Mouse (Mus musculus) lung, postnatal 4 days (tissue): ENCODE results near the gene Il4ra.

Source experiments
- DNase-seq, 2 experiments: peaks; one replicate each; pipeline ENCODE4 v3.0.0; 2021

Il4ra gene

DNA sequence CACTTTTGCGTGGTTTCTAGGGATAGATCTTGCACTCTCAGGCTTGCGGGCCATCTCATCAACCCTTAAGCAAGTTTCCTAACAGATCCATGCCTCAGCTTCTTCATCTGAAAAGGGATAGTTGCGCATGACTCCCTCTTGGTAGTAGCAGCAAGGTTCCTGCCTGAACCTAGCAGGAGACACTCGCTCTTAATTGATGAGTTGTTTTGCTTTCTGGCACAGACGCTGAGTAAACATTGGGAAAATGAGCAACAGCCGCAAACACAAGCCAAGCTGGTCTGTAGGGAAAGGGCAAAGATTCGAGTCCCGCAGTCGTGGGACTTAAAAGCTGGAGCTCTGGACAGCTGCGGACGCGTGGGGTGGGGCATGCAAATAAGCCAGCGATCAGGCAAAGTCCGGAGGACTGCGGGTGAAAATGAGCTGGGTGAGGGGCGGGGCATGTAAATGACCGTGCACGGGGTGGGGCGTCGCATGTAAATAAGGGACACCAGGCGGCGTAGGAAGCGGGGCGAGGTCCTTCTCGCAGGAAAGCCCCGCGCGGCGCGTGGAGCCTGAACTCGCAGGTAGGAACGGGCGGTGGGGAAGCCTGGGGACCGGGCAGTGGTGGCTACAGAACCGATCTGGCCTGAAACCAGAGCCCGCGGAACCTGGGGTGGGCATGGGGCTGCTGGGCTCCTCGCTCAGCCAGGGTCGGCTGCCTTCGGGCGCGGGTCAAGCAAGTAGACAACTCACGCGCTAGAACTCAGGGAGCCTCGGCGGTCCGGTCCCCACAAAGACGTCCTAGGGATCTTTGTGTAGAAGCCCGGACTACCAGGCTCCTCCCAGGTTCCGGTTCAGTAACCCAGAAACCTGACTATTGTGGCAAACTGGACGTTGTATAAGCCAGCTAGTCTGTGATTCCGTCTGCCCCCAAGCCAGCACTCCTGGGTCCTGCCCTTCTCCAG, at the start of gene Il4ra:
Gene Il4ra, plus strand, starts transcription at position 355 of the 944 bp plus-strand sequence.
- DNase-seq, result peak; percentile 93 to 94

DNA sequence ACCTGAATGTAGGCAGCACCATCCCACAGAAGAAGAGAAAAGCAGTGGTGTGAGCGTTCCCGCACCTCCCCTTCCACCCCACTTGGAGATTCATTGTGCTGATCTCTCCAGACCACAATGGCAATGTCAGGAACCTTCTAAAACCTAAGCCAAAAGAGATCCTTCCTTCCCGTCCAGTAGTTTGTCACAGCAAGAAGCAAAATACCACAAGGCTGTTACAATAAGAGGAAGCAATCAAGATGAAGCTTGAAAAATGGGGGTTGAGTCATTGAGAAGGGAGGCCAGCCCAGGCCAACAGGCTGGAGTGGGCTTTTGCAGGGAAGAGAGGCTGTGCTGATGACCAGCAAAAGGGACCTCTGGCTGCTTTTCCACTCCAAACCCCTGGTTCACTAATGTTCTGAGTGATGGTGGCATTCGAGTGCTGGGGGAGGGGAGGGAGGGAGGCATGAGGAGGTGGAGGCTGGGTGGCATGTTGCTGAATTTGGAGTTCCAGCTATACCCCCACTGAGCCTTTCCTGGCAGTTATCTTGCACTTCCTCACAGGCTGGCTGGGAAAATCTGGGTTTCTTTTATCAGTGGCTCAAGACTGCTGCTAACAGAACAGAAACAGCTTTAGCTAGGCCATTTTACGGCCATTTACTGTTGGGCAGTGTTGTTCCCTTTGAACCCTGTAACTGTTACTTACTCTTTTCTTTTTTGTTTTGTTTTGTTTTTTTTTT, 48.4 kb upstream of the Il4ra start:
- no peak for DNase-seq

DNA sequence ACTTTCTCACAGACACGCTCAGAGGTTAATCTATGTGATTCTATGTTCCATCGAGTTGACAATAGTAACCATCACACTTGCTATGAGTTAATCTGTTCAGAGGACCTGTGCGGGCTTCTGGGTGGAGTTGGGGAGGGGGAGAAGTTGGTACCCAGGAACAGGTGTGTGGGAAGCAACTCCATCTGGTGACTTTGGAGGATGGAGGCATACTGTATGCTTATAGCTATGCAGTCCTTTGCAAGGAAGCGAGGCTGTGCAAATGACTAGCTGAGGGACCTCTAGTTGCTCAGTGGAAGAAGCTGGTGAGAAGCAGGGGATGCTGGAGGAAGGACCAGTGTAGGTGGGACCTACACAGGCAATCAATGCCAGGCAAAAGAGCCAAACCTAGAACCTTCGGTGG, 47.3 kb upstream of the Il4ra start:
- no peak for DNase-seq

DNA sequence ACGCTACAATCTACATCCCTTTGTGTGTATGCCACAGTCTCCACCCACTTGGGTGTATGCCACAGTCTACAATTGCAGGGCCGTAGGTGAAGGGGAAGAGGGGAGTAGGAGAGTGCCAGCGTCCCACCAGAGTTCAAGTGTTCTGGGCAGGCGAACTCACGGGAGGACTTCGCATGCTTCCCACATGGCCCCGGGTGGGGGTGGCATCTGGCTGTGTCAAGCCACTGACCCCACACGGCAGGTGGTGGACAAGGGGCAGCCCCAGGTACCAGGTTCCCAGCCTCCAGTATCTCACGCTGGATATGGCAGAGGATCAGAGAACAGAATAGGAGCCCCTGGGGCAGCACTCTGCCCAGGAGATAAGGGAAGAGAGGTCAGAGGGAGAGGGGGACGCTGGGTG, 46.4 kb upstream of the Il4ra start:
- no peak for DNase-seq

DNA sequence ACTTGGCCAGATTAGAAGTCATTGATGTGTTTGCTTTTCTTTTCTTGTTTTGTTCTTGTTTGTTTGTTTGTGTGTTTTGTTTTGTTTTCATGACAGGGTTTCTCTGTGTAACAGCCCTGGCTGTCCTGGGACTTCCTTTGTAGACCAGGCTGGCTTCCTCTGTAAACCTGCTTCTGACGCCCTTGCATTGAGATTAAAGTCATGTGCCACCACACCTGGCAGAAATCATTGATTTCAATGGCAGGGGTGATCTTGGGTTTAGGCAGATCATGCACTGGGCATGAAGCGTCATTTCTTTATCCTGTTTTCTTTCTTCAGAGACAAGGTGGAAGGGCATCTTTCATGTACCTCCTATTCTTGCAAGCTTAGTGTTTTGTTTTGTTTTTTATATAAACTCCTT, 44.6 kb upstream of the Il4ra start:
- no peak for DNase-seq

DNA sequence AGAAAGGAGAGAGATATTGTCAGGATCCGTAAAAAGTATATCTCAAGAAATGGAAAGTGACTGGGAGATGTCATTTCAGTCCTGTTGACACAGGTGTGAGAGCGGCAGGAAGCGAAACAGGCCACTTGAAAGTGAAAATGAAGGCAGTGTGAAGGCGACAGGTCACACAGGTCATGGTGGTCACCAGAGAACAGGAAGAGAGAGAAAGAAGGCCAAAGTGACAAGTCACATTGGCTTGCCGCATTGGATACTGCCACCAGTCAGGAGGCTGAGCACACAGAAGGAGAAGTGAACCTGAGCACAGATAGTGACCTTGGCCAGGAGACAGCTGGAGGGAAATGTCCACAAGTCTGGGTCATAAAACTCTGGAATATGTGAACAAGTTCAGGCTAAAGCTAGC, 40.5 kb upstream of the Il4ra start:
- no peak for DNase-seq

DNA sequence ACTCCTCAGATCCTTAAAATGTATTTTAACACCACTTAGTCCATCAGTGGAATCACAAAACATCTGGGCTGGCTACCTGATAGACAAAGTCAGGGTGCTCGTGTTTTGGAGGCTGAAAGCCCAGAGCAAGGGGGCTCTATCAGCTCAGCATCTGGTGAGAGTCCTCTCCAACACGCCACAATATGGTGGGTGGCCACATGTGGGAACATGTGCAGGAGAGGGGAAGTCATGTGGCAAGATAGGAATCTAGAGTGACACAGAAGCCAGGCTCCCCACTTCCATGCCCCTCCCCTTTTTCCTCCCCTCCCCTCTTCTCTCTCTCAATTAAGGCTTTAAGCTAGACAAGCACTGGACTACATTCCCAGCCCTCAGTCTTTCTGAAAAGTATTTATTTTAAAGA, 40.1 kb upstream of the Il4ra start:
- no peak for DNase-seq

DNA sequence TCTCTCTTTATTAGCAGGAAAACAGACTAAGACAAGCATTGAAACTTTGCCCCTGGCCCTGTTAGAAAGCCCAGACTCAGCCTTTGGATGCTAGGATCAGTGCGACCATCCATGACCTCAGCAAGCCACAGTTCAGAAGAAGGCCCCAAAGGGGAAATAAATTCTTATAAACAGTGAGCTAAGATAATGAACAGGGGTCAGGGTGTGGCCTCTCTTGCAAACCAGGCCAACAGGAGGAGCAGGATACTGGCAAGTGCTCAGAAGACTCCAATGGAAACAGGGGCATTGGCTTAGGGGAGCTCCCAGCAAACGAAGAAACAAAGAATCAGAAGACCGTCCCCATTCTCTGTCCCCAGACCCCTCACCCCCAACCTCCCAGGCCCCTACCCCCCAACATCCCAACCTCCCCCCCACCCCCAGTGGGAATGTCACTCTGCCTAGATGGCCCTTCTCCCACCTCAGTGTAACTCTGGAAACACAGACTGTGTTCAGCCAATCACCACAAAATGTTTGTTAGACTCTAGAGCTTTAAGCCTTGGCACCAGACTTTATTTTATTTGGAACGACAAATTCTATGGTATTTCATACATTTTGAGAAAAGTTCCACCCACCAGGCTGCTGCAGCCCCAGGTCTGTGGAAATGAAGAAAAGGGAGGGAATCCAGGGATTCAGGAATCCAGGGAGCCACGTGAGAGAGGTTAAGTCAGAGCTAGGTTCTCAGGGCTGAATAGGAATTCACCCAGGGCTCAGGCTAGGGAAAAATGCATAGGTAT, 36.7 kb upstream of the Il4ra start:
- peak in 1 of 2 experiments; percentile 37 for DNase-seq

DNA sequence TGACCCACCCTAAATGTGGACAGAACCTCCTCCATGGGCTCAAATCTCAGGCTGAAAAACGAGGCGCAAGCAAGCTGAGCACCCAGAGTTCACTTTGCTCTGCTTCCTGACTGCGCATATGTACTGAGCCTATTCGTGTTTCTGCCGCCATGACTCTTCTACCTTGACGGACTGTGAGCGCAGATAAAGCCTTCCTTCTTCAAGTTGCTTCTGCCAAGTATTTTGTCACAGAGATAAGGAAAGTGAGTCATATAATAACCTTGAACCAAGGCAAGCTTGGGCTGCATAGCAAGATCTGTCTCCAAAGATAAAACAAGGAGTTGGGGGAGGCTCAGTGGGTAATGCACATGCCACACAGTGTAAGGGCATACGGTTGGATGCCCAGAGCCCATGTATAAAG, 35.2 kb upstream of the Il4ra start:
- DNase-seq, result no peak

DNA sequence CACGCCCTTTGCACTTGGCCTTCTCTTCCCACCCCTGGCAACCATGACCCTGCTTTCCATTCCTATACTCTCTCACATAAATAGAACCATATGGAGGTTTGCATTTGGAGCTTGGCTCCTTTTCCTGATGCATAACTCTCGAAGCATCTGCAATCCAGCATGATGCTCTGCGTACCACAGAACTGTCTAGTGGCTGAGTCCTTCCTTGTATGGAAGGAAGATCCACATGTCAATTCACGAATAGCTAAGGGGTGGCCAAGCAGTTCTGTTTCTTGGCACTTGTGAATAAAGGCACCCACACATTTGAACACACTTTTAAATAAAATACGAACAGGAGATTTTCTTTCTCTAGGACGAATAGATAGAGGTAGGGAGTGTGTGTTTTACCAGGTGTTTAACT, 34.5 kb upstream of the Il4ra start:
- no peak for DNase-seq

DNA sequence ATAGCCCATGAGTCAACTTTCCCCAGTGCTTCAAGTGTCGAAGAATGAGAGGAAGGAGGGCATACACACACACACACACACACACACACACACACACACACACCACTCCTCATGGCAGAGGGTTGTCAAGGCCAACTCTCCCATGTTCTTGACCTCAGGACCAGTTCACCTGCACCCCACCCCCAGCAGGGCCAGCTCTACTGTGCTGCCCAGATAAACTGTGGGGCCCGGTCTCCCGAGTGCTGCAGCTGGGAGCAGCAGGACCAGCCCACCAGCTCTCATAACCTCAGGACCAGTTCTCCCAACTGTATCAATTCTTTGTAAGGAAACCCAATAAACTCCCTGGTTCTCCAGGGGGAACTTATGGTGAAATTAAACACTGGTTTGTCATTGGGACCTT, 32.2 kb upstream of the Il4ra start:
- DNase-seq, result no peak

DNA sequence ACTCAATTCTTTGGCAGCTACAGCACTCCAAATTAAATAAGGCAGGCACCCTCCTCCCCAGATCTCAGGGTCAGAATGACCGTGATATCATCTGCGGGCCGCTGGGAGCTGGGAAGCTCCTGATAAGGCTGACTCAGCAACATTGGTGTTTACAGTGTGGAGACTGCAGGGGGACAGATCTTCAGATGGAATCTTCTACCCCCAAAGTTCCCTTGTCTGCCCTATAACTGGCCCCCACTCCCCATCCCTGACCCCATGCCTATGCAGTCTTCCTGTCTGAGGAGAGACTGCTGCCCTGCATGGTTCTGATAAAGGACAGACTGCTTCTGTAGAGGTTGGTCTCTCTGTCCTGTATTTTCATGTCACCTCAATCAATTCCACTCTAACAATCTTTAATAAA, 28.9 kb upstream of the Il4ra start:
- DNase-seq, result no peak

DNA sequence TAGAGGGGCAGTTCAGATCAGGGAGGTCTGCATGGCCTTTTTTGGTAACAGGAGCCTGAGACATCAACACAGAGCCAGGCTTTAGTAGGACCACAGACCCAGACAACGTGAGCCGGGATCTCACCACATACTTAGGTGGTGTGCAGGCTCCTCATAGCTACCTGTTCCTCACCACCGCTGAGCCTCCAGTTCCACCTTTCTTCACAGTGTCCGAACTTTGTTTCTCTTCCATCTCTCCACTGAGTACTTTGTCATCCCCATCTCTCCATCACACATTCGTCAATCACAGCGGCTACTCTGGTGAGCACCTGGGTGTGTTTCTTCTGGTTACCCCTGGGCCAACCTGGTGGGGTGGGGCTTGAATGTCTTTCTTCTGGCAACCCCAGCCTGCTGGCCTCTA, 24.7 kb upstream of the Il4ra start:
- DNase-seq, result no peak

DNA sequence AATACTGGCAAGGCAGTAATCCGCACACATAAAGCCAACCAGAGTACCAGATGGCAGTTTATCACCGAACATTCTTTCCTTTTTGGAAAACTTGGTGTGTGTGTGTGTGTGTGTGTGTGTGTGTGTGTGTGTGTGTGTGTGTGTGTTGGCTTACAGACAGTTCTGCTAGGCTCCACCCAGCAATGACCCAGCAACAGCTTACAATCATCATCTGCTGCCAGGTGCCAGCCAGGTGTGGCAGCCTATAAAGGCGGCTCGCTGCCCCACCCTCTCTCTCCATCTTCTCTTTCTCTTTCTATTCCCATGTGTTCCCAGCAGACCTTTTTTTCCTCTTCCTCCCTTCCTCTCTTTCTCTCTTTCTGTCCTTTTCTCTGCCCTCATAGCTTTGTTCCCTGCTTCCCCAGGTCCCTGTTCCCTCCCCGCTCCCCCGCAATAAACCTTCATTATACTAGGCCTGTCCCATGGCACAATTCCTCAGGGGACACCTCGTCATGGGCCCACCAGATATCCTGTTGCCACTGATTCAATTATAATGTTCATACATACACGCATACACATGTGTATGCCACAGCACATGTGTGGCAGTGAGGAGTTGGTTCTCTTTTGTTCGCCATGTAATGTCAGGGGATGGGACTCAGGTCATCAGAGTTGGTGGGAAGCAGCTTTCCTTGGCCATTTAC, 23.9 kb upstream of the Il4ra start:
- no peak for DNase-seq

DNA sequence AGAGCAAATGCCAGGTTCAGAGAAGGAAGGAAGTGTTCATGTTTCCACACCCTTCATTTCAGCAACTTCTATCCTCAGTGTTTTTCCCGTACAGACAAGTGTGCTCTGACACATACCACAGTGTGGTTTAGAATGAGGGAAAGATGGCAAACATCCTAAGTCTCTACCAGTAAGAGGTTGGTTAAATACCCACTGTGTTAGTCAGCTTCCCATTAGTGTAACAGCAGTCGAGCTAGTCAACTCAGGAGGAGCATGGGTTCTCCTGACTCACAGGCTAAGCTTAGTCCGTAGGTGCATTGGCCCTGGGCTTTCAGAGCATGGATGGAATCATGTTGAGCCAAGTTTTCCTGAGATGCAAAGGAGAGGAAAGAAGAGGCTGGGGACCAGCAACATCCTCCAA, 12.6 kb upstream of the Il4ra start:
- no peak for DNase-seq

DNA sequence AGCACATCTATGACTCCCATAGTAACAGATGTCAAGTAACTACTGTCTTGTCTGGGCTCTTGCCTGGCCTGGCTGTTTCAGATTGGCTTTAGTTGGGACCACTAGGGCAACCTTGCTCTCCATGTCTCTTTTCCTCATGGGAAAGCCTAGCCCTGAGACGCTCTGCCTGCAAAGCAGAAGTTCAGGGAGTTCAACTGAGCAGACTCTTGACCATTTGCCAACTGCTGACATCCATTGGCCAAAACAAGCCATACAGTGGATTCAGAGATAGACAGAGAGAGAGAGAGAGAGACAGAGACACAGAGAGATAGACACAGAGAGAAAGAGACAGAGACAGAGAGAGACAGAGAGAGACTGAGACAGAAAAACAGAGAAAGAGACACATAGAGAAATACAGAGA, 10.9 kb upstream of the Il4ra start:
- DNase-seq, result no peak

DNA sequence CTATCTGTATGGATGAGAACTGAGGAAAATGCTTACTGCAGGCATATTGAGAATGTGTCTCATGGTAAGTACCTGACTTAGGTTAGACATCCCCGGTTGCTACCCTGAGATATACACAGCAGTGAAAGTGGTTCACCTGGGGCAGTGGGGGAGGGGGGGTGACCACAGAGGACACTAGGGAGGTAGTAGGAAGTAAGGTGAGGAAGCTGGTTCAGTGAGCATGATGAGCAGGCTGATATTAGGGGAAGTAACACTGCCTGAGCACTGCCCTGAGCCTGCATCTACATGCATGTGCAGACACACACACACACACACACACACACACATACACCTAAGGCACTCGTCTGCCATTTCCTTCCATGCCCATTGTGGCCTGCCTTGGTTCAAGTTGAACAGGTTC, 10.1 kb upstream of the Il4ra start:
- DNase-seq, result peak in 1 of 2 experiments; percentile 25

DNA sequence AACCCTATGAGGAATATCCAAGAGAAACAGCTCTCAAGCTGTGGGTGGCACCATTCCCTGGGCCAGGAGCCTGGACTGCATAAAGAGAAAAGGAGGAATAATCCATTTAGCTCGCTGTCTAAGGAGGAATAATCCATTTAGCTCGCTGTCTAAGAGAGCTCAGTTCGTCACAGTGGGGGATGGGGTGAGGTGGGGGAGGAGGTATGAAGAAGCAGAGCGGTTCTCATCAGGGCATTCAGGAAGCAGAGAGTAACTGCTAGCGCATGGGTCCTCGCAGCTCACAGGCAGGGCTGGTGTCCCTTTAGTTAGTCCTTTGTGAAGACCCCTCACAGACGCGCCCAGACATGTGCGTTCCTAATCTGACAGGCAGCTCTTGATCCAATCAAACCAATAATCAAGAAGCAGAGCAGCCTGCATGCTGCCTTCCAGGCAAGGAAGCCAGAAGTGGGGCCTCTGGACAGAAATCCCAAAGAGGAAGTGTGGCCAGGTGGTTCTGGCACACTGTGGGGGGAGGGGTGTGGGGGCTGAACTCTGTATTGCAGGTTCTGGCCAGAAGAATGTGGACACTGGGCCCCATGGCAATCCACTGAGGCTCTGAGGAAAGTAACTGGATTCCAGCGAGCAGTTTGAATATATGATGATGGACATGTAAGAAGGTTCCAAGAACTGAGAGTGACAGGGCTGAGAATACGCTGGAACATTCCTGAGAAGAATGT, 9.4 kb upstream of the Il4ra start:
- DNase-seq, result no peak

DNA sequence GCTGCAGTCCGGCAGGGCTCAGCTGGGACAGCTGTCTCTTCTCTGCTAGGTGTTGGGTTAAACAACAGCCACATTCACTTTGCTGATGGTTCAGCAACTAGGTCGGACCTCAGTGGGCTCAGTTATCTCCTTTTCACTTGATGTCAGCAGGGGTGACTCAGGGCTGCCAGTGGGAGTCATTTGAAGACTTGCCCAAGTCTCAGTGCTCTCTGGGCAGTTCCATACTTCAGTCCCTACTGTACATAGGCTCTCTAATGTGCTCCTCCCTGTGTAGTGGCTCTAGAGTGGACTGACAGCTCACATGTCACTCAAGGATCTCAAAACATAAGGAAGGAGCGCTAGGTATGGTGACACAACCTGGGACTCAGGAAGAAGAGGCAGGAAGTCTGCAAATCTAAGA, 8.4 kb upstream of the Il4ra start:
- no peak for DNase-seq

DNA sequence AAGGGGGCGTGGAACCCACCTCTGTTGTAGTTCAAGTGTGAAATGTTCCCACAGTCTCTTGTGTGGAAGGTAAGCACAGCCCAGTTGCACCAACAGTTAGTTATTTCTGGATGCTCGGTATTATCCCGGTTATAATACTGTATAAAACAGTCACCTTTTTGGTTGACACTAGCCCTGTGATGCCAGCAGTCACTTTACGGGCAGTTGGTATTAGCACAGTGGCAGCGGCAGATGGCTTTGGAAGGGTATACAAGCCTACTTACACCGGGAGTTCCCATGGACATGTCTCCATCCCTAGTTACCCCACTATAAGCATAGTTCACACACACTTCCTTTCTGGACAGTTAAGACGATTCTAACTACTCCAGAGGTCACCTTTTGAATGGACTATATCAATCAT, 6.6 kb upstream of the Il4ra start:
- no peak for DNase-seq

DNA sequence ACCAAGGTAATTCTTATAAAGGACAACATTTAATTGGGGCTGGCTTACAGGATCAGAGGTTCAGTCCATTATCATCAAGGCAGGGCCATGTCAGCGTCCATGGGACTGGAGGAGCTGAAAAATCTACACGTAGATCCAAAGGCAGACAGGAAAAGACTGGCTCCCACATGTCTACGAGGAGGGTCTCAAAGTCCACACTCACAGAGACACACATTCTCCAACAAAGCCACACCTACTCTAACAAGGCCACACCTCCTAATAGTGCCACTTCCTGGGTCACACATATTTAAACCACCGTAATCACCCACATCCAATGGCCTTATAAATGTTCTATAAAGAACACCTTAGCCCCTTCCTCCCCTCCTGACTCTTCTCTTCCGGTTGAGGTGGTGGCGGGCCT, 5.2 kb upstream of the Il4ra start:
- no peak for DNase-seq

DNA sequence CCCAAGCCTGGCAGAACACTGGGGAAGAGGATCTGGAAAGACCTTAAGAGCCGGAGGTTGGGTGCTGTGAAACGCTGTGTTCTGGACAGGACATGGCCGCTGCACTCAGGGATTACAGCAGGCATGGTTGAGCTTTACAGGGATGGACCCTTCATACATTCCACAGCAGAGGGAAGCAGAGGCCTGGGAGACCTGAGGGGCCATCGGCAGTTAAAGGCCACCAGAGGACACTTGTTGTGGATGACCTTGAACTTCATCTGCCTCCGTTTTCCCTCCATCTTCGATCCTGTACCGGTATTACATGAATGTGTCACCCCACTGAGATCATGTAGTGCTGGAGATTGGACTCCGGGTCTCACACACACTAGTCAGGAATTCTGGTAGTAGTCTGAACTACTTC, 2.0 kb upstream of the Il4ra start:
- DNase-seq, result no peak
